Mouse (Mus musculus) common myeloid progenitor, adult 5-6 weeks (primary cell): Measurements from ENCODE around the gene Agbl4. TPM values are rescaled to one million over a fixed set of nuclear protein-coding genes. Genes with fewer than 3 reads are reported as not detected.

Experiments used
- ATAC-seq: replicated peaks from 2 replicates; pipeline ENCODE4 v1.8.0; 2016; ENCODE audit warnings: low read depth, mild to moderate bottlenecking, moderate TSS enrichment, inconsistent platforms; ENCODE audit not compliant: poor library complexity, severe bottlenecking
- total RNA-seq: library from RNA; stranded (forward); fragments of 200-1000, 187-1606 nt; gene quantifications from 2 replicates; pipeline ENCODE4 v1.2.3, GENCODE M21; 2017

Agbl4 gene
- total RNA-seq, 1 experiment from 2014 or later: not detected

DNA sequence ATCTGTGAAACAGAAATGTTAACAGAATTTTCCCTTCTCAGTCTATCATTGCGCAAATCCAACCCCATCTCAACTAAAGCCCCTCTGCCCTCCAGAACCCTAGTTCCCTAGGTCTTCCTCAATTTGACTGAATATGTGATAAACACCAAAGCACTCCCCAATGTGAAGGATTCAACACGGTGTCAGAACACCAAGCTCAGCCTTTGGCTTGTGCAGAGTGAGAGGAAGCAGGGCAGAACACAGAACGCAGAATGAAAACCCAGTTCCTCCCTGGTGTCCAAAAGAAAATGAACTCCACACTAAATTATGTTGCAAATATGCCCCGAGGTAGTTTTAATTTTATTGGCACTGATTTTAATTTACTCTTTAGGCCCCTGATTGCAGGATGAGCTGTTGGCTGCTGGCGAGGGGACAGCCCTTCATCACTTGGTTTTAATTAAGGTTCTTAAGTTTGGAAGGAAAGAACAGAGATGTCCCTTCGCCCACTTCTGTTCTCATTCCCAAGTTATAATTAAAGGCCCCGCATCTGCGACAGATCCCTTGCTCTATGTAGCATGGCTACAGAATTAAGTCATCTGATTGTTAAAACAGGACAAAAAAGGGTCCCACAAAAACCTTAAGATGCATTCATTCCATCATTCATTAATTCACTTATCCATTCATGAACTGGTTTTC is 1210.5 kb downstream of the Agbl4 start:
- ATAC-seq: no peak

DNA sequence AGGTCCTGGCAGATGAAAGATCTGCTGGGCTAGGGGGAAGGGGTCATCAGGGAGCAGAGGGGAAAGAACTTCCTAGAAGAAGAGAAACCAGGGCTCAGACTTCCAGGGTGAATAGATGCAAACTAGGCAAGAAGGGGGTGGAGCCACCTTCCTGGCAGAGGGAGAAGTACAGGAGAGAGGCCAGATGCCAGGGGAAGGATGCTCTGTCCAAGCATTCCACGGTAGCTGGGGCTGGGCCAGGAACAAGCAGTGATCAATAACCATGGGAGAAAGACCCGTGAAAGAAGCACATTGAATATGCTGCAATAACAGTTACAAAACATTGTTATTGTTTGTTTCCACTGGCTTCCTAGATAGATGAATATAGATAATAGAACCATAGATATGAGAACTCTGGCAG is 1224.4 kb downstream of the Agbl4 start:
- no peak for ATAC-seq

DNA sequence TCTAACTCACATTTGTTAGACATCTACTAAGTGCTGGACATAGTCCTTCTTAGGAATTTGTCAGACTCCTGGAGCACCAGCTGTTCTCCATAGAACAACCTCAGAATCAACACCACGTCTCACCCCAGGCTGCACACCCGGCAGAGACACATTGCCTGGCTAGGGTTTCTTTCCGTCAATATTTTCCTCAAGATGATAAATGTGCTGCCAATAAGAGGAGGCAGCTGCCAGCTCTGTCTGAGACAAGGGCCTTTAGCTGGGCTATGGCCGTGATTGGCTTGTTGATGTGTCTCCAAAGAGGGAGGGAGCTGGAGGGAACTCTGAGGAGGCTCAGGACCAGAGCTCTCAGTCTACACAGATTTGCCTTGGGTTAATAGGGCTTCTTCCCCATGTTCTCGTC is 1227.5 kb downstream of the Agbl4 start:
- no peak for ATAC-seq

DNA sequence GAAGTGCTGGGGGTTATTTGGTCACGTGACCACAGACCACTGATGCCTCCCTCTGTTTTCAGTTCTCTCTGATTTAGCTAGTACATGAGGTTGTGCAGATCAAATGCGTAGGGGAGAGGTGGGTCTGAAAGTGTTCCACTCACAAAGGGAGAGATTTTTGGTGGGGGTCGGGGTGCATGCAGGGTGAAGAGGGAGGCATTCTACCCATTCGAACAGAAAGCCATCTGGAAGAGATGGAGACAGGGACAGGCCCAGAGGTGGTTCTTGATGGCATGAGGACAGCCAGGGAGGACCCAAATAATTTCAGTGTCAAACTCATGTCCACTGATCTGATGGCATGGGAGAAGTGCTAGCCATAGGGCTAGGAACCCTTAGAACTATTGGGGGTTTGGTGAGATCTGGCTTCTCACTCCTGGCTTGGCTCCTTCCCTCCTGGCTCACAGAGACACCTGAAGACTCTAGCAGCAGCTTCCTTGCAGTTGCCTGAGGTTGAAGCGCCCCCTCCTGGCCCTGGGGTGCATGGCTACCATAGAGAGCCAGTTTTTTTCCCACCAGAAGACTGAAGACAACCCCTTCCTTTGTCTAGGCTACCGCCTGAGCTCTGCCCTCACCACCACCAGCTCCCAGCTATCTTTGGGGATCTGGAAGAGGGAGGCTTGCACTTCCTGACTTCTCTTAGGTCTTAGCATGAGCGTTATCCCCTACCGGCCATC is 1228.8 kb downstream of the Agbl4 start:
- ATAC-seq: peak; percentile 85

DNA sequence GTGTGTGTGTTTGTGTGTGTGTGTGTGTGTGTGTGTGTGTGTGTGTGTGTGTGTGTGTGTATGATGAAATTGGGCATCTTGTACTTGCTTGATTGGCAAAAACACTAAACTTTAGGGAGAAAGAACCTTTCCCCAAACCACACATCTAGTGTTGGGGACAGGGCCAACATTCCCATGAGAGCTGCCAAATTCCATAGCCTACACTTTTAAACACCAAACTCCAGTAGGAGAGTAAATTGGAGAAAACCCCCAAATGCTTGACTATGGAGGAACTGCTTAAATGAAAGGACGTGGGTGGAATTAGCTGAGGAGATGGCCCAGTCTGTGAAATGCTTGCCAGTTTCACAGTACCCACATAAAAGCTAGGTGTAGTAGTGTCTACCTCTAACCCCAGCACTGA is 1235.2 kb downstream of the Agbl4 start:
- ATAC-seq: no peak

DNA sequence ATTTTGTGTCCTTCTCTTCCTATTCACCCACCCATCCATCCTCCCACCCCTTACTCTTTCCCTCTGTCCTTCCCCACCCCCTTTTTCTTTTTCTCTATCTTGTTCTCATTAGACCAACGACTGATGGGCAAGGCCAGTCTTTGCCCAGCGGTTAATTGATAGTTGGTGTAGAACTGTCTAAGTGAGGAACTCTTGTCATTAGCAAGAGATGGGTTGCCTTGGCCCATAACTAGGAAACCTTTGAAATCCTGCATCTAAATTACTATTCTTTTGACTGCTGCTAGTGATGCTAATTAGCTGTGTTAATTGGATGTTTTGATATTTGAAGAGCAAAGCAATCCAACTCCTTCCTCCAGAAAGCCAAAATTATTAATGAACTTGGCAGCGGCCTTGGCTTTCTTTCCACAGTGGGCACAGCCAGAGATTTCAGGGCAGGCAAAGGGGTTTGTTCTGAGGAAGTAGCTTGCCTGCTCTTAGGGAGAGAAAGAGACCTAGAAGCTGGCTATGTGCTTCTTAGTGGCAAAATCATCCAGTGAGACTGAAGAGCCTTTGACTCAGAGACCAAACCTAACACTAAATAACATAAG is 1238.2 kb downstream of the Agbl4 start:
- no peak for ATAC-seq

DNA sequence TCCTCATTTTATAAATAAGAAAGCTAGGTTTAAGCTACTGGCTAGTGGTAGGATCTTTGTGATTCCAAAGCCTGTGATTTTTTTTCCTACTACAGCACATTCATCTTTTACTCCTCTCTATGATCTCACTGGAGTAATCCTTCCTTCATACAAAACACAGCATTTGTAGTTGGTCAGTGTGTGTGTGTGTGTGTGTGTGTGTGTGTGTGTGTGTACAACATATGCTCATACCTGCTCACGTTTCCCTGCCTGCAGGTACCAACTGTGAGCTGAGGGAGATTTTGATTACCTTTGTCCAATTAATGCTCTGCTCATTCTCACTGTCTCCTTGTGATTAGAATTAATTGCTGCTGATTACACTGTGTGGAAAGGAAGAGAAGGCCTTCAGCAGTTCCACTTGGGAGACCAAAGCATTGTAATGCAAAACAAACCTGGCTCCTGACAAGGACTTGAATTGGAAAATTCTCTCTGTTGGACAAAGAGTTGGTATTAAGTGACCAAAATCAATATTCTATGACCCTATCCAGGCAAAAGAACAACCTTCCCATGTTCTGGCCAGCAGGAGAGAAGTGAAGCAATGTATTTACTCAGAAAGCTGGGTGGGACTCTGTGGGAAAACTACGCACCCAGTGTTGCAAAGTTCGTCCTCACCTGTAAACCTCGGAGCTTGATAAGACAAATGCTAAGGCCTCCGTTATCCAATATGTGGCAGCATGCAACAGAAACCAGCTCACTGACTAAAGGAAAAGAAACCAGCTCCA is 1241.7 kb downstream of the Agbl4 start:
- ATAC-seq: no peak

DNA sequence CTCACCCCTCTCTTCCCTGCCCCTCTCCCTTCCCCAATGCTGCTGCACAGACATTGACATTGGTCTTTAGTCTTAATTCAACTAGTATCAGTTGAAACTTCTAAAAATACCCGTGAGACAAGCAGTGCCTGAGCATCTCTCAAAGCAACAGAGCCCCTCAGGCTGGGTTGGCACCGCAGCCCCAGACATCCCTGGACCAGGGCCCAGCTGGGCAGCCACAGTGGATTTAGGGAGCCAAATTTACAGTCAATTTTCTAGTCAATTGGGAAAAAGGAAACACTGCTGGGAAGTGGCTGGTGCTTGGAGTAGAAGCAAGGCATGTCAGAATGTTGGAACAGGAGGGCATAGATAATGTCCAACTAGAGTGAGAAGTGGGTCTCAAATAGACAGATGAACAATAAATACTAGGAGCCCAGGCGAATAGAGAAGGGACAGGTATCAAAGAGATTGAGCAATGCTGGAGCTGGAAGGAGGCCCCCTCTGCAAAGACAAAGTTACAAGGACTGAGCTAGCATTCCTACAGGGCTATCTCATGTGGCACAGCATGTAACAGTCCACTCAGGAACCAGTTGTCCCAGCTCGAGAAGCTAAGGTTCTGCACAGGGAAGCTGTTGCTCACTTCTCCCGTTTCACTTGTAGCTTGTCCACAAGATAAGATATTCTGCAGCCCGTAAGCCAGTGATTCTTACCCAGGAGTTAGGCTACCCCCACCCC is 1247.8 kb downstream of the Agbl4 start:
- ATAC-seq: no peak

DNA sequence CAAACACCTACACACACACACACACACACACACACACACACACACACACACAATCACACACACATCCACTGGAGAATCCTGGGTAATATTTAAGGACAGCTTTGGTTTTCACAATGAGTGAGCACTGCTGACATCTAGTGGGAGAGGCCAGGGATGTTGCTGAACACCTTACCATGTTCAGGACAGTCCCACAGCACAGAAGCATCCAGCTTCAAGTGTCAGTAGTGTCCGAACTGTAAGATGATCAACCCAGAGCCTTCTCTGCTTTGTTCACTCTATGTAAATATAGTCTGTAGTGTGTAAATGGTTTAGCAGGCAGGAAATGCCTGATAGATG is 1248.3 kb downstream of the Agbl4 start:
- ATAC-seq: no peak

DNA sequence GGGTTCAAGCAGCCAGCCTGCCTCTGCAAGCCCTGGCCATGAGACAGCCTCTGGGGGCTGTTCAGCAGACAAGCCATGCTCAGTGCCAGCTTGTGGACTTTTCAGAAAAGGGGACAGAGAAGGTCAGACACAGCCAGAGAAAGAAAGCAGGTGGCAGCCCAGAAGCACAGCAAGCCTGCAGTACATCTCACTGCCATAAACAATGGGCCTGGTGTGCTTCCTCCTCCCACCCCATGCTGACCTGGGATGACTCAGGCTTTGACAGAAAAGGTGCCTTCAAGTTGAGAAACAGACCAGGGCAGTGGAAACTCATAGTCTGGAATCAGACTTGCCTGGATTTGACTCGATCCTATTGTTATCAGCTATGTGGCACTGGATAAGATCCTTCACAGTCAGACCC is 1256.0 kb downstream of the Agbl4 start:
- ATAC-seq: no peak

DNA sequence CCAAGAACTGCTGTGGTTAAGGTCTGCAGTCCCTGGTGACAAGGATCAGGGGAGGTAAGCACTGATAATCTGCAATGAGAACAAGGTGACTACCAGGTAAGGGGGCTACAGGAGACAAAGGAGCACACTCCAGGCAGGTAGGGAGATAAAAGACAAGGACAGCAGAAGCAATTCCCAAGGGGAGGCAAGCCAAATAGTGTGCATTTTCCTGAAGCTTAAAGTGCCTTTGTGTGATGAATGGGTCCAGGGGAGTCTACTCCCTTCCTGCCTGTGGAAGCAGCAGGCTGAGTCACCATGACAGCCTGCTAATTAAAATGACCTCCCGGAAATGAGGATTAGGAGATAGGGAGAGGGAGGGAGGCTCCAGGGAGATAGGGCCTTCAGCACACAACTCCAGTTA is 1266.3 kb downstream of the Agbl4 start:
- no peak for ATAC-seq

DNA sequence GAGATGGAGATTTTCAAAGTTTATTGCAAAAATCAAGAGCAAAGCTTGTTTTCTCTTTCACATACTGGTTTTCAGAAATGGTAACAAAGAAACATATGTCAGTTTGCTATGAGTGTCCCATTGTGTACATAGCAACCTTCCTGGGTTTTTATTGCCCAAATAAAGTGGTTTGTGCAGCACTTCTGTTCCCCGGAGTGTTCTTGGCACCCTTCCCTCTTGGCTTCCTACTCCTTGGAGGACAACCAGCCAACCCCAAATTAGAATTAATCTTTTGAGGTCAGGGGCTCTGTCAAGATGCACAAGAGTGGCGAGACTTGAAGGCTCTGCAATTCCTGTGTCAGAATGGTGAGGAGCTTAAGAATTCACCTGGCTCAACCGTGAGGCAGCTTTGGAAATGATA is 1266.7 kb downstream of the Agbl4 start:
- no peak for ATAC-seq

DNA sequence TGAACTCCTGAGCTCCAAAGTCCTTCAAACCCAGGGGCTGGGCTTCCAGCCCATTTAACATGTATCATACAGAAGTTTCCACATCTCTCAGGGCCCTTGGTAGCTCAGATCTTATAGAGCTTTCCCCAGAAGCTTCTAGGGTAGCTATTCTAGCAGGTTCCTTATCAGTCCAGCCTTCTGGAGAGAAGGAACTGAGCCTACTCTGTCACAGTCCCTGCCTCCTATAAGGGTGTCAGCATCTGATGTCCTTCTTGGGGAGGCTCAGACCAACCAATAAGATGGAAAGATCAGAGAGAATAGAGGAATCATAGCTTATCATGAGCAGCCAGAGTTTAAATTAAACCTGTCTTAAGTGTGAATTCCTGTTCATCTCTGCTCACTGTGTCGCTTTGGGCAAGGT is 1269.3 kb downstream of the Agbl4 start:
- ATAC-seq: no peak

DNA sequence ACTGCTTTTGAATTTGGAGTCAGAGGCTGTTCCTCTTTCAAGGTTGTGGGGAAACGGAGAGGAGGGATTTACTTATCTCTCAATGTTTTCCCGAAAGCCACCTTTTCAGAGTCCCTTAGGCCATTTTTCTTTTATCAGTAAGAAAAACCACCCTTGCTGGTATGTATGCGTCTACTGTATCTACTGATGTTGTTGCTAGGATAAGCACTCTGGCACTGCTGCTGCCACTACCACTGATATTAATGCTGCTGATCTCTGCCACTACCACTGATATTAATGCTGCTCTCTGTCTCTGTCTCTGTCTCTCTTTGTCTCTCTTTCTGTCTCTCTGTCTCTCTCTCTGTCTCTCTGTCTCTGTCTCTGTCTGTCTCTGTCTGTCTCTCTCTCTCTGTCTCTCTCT is 1271.9 kb downstream of the Agbl4 start:
- ATAC-seq: no peak

DNA sequence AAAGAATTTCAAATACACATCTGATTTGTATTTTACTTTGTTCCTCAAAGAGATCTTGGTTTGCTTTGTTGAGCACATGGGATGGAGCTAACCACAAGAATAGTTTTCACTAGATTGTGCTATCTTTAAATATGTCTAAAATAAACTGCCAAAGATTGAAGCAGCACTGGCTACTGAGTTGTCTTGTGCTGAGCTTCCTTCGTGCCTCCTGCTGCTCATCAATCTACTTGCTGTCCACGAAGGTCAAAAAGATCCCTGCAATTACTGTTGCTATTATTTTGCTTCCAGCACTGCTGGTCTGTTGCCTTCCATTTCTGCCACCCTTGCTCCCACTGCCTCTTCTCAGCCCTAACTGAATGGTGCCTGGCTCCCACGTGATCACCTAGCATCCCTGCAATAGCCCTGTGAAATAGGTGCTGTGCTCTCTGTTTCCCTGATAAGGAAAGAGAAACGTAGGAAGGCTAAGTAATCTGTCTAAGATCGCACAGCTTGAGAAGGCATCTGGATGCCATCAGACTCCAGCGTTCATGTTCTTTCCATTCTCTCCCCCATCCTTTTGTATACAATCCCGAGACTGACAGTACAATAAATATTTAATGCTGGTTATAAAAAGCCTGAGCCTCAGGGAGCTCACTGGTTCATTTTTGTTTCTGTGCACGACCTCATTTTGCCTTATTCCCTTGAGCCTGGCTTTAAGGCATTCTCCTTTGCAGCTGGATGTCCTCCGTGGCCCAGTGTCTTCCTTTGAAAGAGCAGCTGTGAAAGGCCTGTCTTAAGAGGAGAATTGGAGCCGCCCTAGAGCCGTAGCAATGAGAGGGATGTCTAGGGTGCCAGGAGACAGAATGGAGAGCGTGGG is 1273.3 kb downstream of the Agbl4 start:
- ATAC-seq: no peak

DNA sequence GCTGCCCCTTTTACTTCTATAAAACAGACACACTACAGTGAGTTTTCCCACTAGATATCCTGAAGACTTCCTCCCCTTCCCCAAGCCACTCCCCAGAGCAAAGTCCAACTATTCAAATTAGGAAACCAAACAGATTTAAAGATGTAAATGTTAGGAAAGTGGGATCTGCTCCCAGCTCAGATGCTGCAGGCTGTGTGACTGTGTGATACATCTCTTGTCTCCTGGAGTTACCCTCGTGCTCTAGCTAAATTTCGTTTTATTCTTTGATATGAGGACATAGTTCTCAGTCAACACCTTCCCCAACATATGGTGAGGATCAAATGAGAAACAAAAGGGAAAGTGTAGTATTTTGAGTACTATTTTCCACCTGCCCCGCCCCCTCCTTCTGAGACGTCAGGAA is 1274.0 kb downstream of the Agbl4 start:
- ATAC-seq: no peak

DNA sequence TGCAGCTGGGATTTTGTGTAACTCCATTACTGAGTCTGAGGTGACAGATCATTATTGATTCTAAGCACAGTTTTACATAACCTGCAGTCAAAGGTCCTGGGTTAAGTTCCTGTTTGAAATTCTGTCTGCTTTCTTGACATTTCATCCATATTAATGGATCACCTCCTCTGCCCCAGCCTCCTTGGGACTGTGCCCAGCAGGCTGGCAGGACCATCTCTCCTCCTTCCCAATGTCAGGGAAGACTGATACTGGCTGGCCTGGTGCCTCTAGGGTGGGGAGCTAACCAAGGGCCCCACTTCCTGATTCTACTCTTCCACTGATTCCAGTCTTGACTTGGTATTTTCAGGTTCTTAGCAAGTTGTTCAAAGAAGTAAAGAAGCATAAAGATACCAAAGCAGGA is 1276.4 kb downstream of the Agbl4 start:
- no peak for ATAC-seq

DNA sequence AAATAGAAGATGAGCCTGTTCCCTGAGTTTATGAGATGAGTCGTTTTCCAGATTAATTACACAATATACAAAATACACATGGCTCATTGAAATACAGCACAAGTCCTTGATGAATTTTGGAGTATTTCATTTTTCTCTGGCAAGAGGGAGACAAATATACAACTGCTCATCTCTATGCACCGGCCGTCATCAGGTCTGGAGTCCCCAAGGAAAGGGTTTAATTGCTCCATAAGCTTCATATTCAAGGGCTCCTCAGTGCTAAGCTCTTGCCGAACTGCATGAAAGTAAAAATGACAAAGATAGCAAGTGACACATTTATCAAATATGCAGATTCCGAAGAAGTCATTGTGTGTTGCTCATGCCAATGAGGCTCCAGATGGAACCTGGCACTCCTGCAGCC is 1284.5 kb downstream of the Agbl4 start:
- ATAC-seq: no peak

DNA sequence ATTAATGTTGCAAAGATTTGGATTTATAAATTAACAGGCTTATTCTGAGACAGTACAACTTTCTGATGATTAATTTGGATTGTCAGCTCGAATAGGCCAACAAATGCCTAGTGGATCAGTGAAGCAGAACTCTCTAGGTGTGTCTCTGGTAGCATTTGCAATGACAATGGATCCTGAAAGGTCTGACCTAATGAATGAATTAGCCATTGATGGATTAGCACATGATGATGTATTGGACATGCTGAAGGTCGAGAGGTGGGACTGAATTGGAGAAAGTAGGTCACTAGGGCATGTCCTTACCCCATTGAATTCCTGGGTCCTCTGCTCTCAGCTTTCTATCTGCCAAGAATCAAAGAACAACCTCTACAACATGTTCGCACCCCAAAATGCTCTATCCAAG is 1285.3 kb downstream of the Agbl4 start:
- no peak for ATAC-seq

DNA sequence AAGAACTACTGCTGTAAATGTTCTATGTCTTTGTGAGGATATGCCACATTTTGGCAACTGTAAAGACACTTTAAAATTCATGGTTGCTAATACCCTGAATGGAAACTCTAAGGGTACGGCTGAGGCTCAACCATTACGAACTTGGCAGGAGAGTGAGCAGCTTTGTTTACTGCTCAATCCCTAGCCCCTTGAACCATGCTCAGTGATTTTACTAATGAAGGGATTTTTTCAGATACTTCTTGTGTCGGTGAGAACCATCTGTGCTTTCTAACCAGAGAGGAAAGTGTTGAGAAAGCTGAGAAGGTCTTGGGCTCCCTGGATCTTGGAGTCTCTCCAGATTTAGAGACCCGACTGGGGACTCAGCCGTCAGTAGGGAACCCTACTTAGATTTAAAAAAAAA is 1286.4 kb downstream of the Agbl4 start:
- ATAC-seq: no peak
